Mouse (Mus musculus): ENCODE data around the gene Slc17a4. TPM values are rescaled to one million over a fixed set of nuclear protein-coding genes. Genes with fewer than 3 reads are reported as not detected.

The Slc17a4 gene
- total and polyA plus RNA-seq, 3 experiments: 0.54 TPM; not detected in 2

GRCm38 (mm10) chr13:23868790-23869533 lies 45.8 kb downstream of the Slc17a4 start:
- no peaks in the 10 kb centered on the region for H3K9me3 ChIP-seq (replicated peaks; ENCODE audit: insufficient read depth, low read length)
- H3K27ac ChIP-seq (ENCODE audit: control insufficient read depth, low read depth, low read length): no peak overlapping the region
- TF ChIP-seq POLR2A (IDR thresholded peaks at IDR 0.05; ENCODE audit: control insufficient read depth in 1 of 2, insufficient read depth in 1 of 2, low read depth in 1 of 2, low read length in 2 of 2, poor library complexity in 1 of 2): no peak
- 0 out of 2 replicates have a peak, but pooled peaks have one; percentile 22 for TF ChIP-seq ETS1 (IDR thresholded peaks at IDR 0.05; ENCODE audit: low read depth, low read length)
- TF ChIP-seq JUND (IDR thresholded peaks at IDR 0.05; ENCODE audit: low read depth, low read length): no peak
- TF ChIP-seq TCF12 (IDR thresholded peaks at IDR 0.05; ENCODE audit: low read depth, low read length): peak; percentile 34; the same call in 1 of the 2 replicates
- TF ChIP-seq MXI1 (IDR thresholded peaks at IDR 0.05; ENCODE audit: low read depth, low read length): peak; percentile 21; the same call in 1 of the 2 replicates
- TF ChIP-seq TBP (IDR thresholded peaks at IDR 0.05; ENCODE audit: low read depth, low read length): no peak
- TF ChIP-seq MAFK (IDR thresholded peaks at IDR 0.05; ENCODE audit: borderline replicate concordance, low read depth, low read length): no peak
- no peak for TF ChIP-seq EP300 (IDR thresholded peaks at IDR 0.05; ENCODE audit: low read depth in 1 of 2, low read length in 2 of 2)
- no peak for DNase-seq (ENCODE audit: low read depth, low spot score)
- H3K27me3 ChIP-seq (ENCODE audit: control insufficient read depth in 1 of 2, insufficient read depth in 2 of 2, low read length in 2 of 2): peaks cover 1 to 12% of the 10 kb centered on the region in 2 experiments; a peak in 3 of 4 replicates
- H3K4me1 ChIP-seq (ENCODE audit: control insufficient read depth in 1 of 2, insufficient read depth in 2 of 2, low read length in 2 of 2): peaks cover 17 to 18% of the 10 kb centered on the region in 2 experiments; a peak in 3 of 4 replicates
- no peaks in the 10 kb centered on the region for H3K79me2 ChIP-seq (ENCODE audit: control insufficient read depth, insufficient read depth, low read length, poor library complexity)
- H3K36me3 ChIP-seq (ENCODE audit: control insufficient read depth in 1 of 2, insufficient read depth in 2 of 2, low read length in 2 of 2): peaks cover 0 to 2% of the 10 kb centered on the region in 2 experiments; a peak in 2 of 4 replicates
- no peak overlapping the region for H3K4me3 ChIP-seq (ENCODE audit: control insufficient read depth in 1 of 2, insufficient read depth in 1 of 2, low read depth in 2 of 2, low read length in 2 of 2)
- no peak overlapping the region for H3K9ac ChIP-seq (ENCODE audit: control insufficient read depth, low read depth, low read length, poor library complexity, severe bottlenecking)

- H3K79me2 ChIP-seq (ENCODE audit: control insufficient read depth, insufficient read depth, low read length, poor library complexity): no peaks in the 10 kb centered on the region
- H3K9me3 ChIP-seq (replicated peaks; ENCODE audit: insufficient read depth, low read length): no peaks in the 10 kb centered on the region
- no peak within 1 kb of the TSS for H3K27ac ChIP-seq (ENCODE audit: control insufficient read depth, low read depth, low read length)
- no peak within 1 kb of the TSS for H3K9ac ChIP-seq (ENCODE audit: control insufficient read depth, low read depth, low read length, poor library complexity, severe bottlenecking)
- peaks cover 0 to 2% of the 10 kb centered on the region in 2 experiments; a peak in 2 of 4 replicates for H3K36me3 ChIP-seq (ENCODE audit: control insufficient read depth in 1 of 2, insufficient read depth in 2 of 2, low read length in 2 of 2)
- H3K27me3 ChIP-seq (ENCODE audit: control insufficient read depth in 1 of 2, insufficient read depth in 2 of 2, low read length in 2 of 2): peaks cover 1 to 4% of the 10 kb centered on the region in 2 experiments; a peak in 2 of 4 replicates
- DNase-seq (ENCODE audit: low read depth, low spot score): peak; percentile 51
- TF ChIP-seq HCFC1 (IDR thresholded peaks at IDR 0.05; ENCODE audit: low read depth, low read length) (no peak), RAD21 (IDR thresholded peaks at IDR 0.05; ENCODE audit: low read depth, low read length) (no peak), POLR2AphosphoS2 (IDR thresholded peaks at IDR 0.05; ENCODE audit: low read length) (no peak), USF1 (IDR thresholded peaks at IDR 0.05; ENCODE audit: low read depth, low read length) (no peak), ETS1 (IDR thresholded peaks at IDR 0.05; ENCODE audit: low read depth, low read length) (no peak), MXI1 (IDR thresholded peaks at IDR 0.05; ENCODE audit: low read depth, low read length) (no peak), KAT2A (conservative IDR thresholded peaks at IDR 0.05; ENCODE audit: low read depth, low read length) (no peak), ZC3H11A (IDR thresholded peaks at IDR 0.05; ENCODE audit: low read depth, low read length) (no peak), ZKSCAN1 (IDR thresholded peaks at IDR 0.05; ENCODE audit: low read depth, low read length) (no peak), USF2 (IDR thresholded peaks at IDR 0.05; ENCODE audit: borderline replicate concordance in 1 of 2, insufficient read depth in 1 of 2, low read depth in 1 of 2, low read length in 2 of 2) (no peak), NRF1 (IDR thresholded peaks at IDR 0.05; ENCODE audit: insufficient read depth, low read depth, low read length, poor library complexity, severe bottlenecking) (no peak), MYB (IDR thresholded peaks at IDR 0.05; ENCODE audit: low read depth, low read length) (no peak), MEF2A (IDR thresholded peaks at IDR 0.05; ENCODE audit: extremely low read depth, insufficient replicate concordance, low read depth, low read length, poor library complexity, severe bottlenecking) (no peak)
- peaks cover 17 to 24% of the 10 kb centered on the region in 2 experiments; a peak in 3 of 4 replicates for H3K4me1 ChIP-seq (ENCODE audit: control insufficient read depth in 1 of 2, insufficient read depth in 2 of 2, low read length in 2 of 2)
- peak within 1 kb of the TSS in 1 of 2 experiments; percentile 60; a peak in 1 of 4 replicates for H3K4me3 ChIP-seq (ENCODE audit: control insufficient read depth in 1 of 2, insufficient read depth in 1 of 2, low read depth in 2 of 2, low read length in 2 of 2)
These were observed 47.4 kb downstream of the Slc17a4 start, which contains the start of gene Slc17a1 for GRCm38 (mm10) chr13:23867405-23867804. Gene Slc17a1 (plus strand): TSS chr13:23867750.

Data from MEL (cell line).